Mouse (Mus musculus) limb, embryonic 10.5 days (tissue): ENCODE measurements at regions not wholly inside any gene's neighbourhood (a gene's known extent, or its start where the extent isn't known, plus 50 kb on each side); places are given as distances from the start of the nearest gene placed in this dataset.

Source experiments
- DNase-seq: peaks from one replicate; pipeline ENCODE4 v3.0.0-alpha.2; 2017; ENCODE audit warnings: low spot score
- H3K27ac ChIP-seq: fragments of 300-500 bp; sonication (generic); 2 replicates; pipeline ENCODE4 v1.5.1; 2016; ENCODE audit warnings: mild to moderate bottlenecking
- H3K27me3 ChIP-seq: fragments of 300-500 bp; sonication (generic); 2 replicates; pipeline ENCODE4 v1.6.1; 2016; ENCODE audit warnings: low read depth, mild to moderate bottlenecking; ENCODE audit not compliant: poor library complexity, severe bottlenecking
- H3K36me3 ChIP-seq: fragments of 300-500 bp; sonication (generic); 2 replicates; pipeline ENCODE4 v1.6.1; 2016; ENCODE audit warnings: mild to moderate bottlenecking, moderate library complexity
- H3K4me1 ChIP-seq: fragments of 300-500 bp; sonication (generic); 2 replicates; pipeline ENCODE4 v1.6.1; 2016
- H3K4me3 ChIP-seq: fragments of 300-500 bp; sonication (generic); 2 replicates; pipeline ENCODE4 v1.5.1; 2016; ENCODE audit warnings: mild to moderate bottlenecking, moderate library complexity
- H3K9me3 ChIP-seq: fragments of 300-500 bp; sonication (generic); replicated peaks from 2 replicates; pipeline ENCODE4 v1.6.1; 2016; ENCODE audit warnings: mild to moderate bottlenecking
- WGBS: fragments of 180-500 bp; shearing (Covaris S2); methylation state at CpG from one replicate; pipeline ENCODE4 v1.1.7; 2016; 5-methylcytosine and 5-hydroxymethylcytosine counted together

DNA sequence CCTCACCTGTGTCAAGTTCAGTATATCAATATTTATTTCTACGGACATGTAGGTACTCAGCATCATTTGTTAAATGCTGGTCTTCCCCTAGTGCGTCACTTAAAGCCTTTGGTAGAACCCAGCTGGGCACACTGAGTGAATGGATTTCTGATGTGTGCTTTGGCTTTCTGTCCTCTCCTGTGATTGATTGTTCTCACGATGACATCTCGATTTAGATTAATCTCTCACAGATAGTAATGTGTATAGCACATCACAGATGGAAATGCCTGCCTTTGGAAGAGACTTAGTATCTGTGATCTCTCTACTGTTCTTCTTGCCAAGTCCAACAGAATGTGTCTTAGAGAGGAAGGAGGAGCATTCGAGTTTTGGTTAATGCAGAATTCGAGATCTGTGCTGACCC is 175.0 kb upstream of the Wdfy3 start:
- no peaks in the 10 kb centered on the region for H3K9me3 ChIP-seq
- peaks cover 14% of the 10 kb centered on the region for H3K4me1 ChIP-seq
- 86% methylated on average over 6 of the region's 6 CpGs for WGBS
- no peak for DNase-seq
- no peaks in the 10 kb centered on the region for H3K27me3 ChIP-seq
- H3K36me3 ChIP-seq = no peaks in the 10 kb centered on the region
- no peak overlapping the region for H3K27ac ChIP-seq
- no peak overlapping the region for H3K4me3 ChIP-seq

DNA sequence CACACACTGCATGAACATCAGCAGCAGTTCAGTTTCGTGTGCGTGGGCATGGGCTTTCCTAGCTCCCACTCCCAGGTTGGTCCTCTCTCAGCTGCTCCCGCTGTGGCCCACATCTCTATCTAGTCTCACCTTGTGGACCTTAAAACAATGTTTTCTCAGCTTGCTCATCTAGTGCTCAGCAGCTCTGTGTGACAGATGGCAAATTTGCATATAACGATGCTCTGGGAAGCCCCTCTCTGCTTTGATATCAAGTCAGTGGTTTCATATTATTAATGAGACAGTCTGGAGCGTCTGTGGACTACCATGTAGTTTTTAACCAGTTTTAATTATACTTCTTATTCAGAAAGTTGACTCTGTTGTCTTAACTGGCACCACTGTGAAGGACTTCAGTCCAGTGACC is 179.0 kb upstream of the Wdfy3 start:
- H3K27ac ChIP-seq = no peak overlapping the region
- no peaks in the 10 kb centered on the region for H3K27me3 ChIP-seq
- peaks cover 12% of the 10 kb centered on the region for H3K4me1 ChIP-seq
- H3K9me3 ChIP-seq = no peaks in the 10 kb centered on the region
- DNase-seq = no peak
- WGBS = 86% methylated on average over 5 of the region's 5 CpGs
- no peaks in the 10 kb centered on the region for H3K36me3 ChIP-seq
- H3K4me3 ChIP-seq = no peak overlapping the region

DNA sequence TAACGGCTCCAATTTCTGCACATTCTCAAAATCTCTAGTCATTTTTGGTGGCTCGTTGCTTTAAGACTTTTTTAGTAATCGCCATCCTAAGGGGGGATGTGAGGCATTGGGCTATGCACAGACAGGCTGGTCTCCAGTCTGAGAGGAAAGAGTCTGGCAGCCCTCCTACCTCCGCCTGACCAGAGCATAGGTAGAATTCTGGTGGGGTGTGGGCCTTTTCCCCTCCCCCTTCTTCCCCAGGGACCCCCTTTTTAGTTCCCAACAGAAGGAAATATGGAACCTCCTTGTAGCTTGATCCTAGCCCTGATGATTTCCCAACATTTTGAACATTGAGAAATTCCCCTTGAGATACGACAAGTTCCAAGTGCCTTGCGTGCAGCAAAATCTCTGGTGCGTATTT is 181.4 kb upstream of the Wdfy3 start:
- Histone ChIP-seq H3K27me3 (no peaks in the 10 kb centered on the region), H3K4me1 (peaks cover 5% of the 10 kb centered on the region), H3K36me3 (no peaks in the 10 kb centered on the region), H3K4me3 (no peak overlapping the region), H3K9me3 (no peaks in the 10 kb centered on the region), H3K27ac (no peak overlapping the region)
- no peak for DNase-seq
- WGBS = 89% methylated on average over 7 of the region's 7 CpGs

DNA sequence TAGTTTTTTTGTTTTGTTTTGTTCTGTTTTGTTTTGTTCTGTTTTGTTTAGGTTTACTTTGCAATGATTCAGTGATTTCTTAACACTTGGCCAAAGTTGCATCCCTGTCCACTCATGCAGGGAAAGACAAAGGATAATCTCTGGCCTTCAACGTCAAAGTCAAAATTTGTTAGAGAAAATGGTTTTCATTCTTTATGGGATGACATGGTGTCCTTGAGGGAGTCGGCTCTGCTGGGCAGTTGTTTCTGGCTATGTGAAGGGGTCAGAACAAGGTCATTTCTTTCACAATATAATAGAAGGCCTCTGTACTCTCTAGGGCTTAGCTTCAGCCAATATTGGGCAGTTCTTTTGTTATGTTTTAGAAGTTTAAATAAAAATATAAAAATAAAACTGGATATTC is 184.1 kb upstream of the Wdfy3 start:
- WGBS = 68% methylated on average over 2 of the region's 2 CpGs
- no peaks in the 10 kb centered on the region for H3K27me3 ChIP-seq
- H3K36me3 ChIP-seq = no peaks in the 10 kb centered on the region
- no peaks in the 10 kb centered on the region for H3K4me1 ChIP-seq
- H3K27ac ChIP-seq = no peak overlapping the region
- no peaks in the 10 kb centered on the region for H3K9me3 ChIP-seq
- H3K4me3 ChIP-seq = no peak overlapping the region
- DNase-seq = no peak

GRCm38 (mm10) chr5:102257104-102257503 is 187.4 kb upstream of the Wdfy3 start:
- DNase-seq = no peak
- WGBS = 79% methylated on average over 2 of the region's 2 CpGs
- no peaks in the 10 kb centered on the region for H3K9me3 ChIP-seq
- no peaks in the 10 kb centered on the region for H3K4me1 ChIP-seq
- no peaks in the 10 kb centered on the region for H3K36me3 ChIP-seq
- no peak overlapping the region for H3K27ac ChIP-seq
- no peak overlapping the region for H3K4me3 ChIP-seq
- H3K27me3 ChIP-seq = no peaks in the 10 kb centered on the region

GRCm38 (mm10) chr5:102261621-102262020 is 191.9 kb upstream of the Wdfy3 start:
- WGBS = 58% methylated on average over 5 of the region's 5 CpGs
- Histone ChIP-seq H3K36me3 (no peaks in the 10 kb centered on the region), H3K27me3 (no peaks in the 10 kb centered on the region), H3K9me3 (no peaks in the 10 kb centered on the region), H3K4me1 (peaks cover 3% of the 10 kb centered on the region; the same call in 1 of the 2 replicates), H3K4me3 (no peak overlapping the region), H3K27ac (no peak overlapping the region)
- DNase-seq = no peak

DNA sequence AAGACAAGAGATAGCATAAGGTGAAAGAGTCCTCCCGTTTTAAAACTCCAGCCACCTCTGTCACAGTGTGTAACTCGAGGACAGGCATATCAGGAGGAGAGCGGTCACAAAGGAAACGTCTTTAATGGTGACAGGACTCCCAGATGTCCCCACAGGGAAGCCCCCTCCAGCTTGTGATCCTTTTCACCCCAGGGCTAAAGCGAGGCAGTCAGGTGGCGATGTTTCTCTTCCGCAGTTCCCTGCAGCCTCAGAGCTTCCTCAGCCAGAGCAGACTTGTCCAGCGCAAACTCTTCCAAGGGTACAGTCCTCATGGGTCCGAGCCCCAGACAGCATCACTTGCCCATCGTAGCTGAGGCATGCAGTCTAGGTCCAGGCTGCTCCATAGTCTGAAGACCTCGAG is 196.7 kb upstream of the Wdfy3 start:
- 71% methylated on average over 11 of the region's 11 CpGs for WGBS
- no peaks in the 10 kb centered on the region for H3K9me3 ChIP-seq

DNA sequence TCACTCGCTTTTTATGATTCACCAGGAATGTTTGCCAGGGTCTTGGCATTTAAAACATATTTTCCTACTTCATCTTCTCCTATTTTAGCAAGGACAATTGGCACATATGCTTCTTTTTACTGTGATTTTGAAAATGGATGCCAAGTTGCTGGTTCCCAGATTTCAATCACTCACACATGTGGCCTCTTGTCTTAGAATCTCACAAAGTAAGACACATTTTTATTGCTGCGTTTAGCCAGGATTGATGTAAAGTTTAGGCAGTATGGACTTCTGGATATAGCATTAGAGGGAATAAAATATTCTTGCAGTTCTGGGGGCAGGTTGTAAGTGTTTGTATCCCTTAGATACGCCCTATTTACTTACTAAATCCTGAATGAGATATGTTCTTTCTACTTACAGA is 197.4 kb upstream of the Wdfy3 start:
- DNase-seq = no peak
- Histone ChIP-seq H3K9me3 (no peaks in the 10 kb centered on the region), H3K27me3 (no peaks in the 10 kb centered on the region), H3K4me3 (no peak overlapping the region), H3K36me3 (no peaks in the 10 kb centered on the region), H3K27ac (no peak overlapping the region), H3K4me1 (peaks cover 13% of the 10 kb centered on the region; the same call in 1 of the 2 replicates)
- 75% methylated on average over 3 of the region's 3 CpGs for WGBS

More for the DNA sequence above, 196.7 kb upstream of the Wdfy3 start:
- DNase-seq = no peak
- H3K27me3 ChIP-seq = no peaks in the 10 kb centered on the region
- no peaks in the 10 kb centered on the region for H3K36me3 ChIP-seq
- H3K4me1 ChIP-seq = peaks cover 13% of the 10 kb centered on the region; the same call in 1 of the 2 replicates
- no peak overlapping the region for H3K27ac ChIP-seq
- no peak overlapping the region for H3K4me3 ChIP-seq

GRCm38 (mm10) chr5:102269204-102269603 is 199.5 kb upstream of the Wdfy3 start:
- 91% methylated on average over 9 of the region's 9 CpGs for WGBS
- no peak for DNase-seq
- peaks cover 13% of the 10 kb centered on the region; the same call in 1 of the 2 replicates for H3K4me1 ChIP-seq
- no peaks in the 10 kb centered on the region for H3K9me3 ChIP-seq
- no peak overlapping the region for H3K4me3 ChIP-seq
- H3K27me3 ChIP-seq = no peaks in the 10 kb centered on the region
- no peak overlapping the region for H3K27ac ChIP-seq
- no peaks in the 10 kb centered on the region for H3K36me3 ChIP-seq

- Histone ChIP-seq H3K27ac (no peak overlapping the region), H3K27me3 (no peaks in the 10 kb centered on the region), H3K36me3 (no peaks in the 10 kb centered on the region), H3K4me3 (no peak overlapping the region), H3K4me1 (peaks cover 4% of the 10 kb centered on the region; the same call in 1 of the 2 replicates), H3K9me3 (no peaks in the 10 kb centered on the region)
- no peak for DNase-seq
- over 99% methylated on average over 3 of the region's 3 CpGs for WGBS
Observed at GRCm38 (mm10) chr5:102275621-102276020, 205.6 kb upstream of the Arhgap24 start.

- Histone ChIP-seq H3K4me1 (no peaks in the 10 kb centered on the region; the same call in 1 of the 2 replicates), H3K27ac (no peak overlapping the region), H3K27me3 (no peaks in the 10 kb centered on the region), H3K9me3 (no peaks in the 10 kb centered on the region), H3K4me3 (no peak overlapping the region), H3K36me3 (no peaks in the 10 kb centered on the region)
- 85% methylated on average over 4 of the region's 4 CpGs for WGBS
- DNase-seq = no peak
Observed at GRCm38 (mm10) chr5:102287131-102287530, 194.1 kb upstream of the Arhgap24 start.

DNA sequence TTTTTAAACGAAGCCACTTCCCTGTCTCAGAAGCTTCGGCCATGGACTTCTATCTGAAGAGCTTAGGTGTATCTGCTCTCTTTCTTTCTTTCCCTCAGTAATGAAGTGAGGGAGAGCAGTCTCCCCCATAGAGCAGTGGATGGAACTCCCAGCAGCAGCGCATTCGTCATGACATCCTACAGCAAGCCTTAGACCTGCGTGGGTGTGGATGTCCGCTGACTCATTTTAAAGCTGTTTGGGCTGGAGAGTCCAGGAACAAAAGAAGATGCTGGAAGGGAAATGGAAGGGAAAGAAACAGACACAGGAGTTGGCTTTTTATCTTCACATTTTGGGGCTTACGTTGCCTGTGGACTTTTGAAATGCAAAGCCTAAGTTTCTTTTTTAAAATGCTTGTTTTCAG is 190.3 kb upstream of the Arhgap24 start:
- Histone ChIP-seq H3K4me3 (no peak overlapping the region), H3K27me3 (no peaks in the 10 kb centered on the region), H3K4me1 (no peaks in the 10 kb centered on the region; the same call in 1 of the 2 replicates), H3K9me3 (no peaks in the 10 kb centered on the region), H3K27ac (no peak overlapping the region), H3K36me3 (no peaks in the 10 kb centered on the region)
- 88% methylated on average over 7 of the region's 7 CpGs for WGBS
- no peak for DNase-seq

GRCm38 (mm10) chr5:102295564-102295963 is 185.6 kb upstream of the Arhgap24 start:
- no peak for DNase-seq
- Histone ChIP-seq H3K4me1 (no peaks in the 10 kb centered on the region), H3K36me3 (no peaks in the 10 kb centered on the region), H3K27me3 (no peaks in the 10 kb centered on the region), H3K27ac (no peak overlapping the region), H3K9me3 (no peaks in the 10 kb centered on the region), H3K4me3 (no peak overlapping the region)
- WGBS = 95% methylated on average over 5 of the region's 5 CpGs

- Histone ChIP-seq H3K27me3 (no peaks in the 10 kb centered on the region), H3K36me3 (no peaks in the 10 kb centered on the region), H3K27ac (no peak overlapping the region), H3K4me1 (peaks cover 6% of the 10 kb centered on the region), H3K9me3 (no peaks in the 10 kb centered on the region), H3K4me3 (no peak overlapping the region)
- no peak for DNase-seq
Observed at GRCm38 (mm10) chr5:102306309-102306708, 174.9 kb upstream of the Arhgap24 start.
